Mouse (Mus musculus): Measurements from ENCODE around the gene Map7d1.
"Not testable (repeated sequence)": the region's sequence is repeated elsewhere in the genome, so short reads cannot be mapped to it uniquely, and the experiment has no call there.

The Map7d1 gene

DNA sequence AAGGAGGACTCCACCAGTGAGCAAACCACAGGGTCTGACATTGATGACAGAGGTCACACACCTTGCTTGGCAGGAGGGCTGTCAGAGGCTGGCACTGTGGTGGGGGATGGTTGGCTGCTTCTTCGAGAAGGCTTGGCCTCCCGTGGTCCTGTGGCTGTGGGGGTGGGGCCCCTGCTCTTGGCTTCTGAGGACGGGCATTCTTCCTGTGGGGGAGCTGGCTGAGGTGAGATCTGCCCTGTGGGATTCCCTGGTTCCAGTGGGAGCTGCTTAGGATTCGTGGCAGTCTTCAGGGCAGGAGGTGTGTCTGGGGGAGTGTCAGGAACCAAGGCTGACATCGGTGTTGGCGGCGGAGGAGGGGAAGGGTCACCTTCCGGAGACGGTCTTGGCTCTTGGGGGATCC lies 14.2 kb downstream of the Map7d1 start:
- DNase-seq (ENCODE audit: low spot score in 2 of 2) = no peak

DNA sequence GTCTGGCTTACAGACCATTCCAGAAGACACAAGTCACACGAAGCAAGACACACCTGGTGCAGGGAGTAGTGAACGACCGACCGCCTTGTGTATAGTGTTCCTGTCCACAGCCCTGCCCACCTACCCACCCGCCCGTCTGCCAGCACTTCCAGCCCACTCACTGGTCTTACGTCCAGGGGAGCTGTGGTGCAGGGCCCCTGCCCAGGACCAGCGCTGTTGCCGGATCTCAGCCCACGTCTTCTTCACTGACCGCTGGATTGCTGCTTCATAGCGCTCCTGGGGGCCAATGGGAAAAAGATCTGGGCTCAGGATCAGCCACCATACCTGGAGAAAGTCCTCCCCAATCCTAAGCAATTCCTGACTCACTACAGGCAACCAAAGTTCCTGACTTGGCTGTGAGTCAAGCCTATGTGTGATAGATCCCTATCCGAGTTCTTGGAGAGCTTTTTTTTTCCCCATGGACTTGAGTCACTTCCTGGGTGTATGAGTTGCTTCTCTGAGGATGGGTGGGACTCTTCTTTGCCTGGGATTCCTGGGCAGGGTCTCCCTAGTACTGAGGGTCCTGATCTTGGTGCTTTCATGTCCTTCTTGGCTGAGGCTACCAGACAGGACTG lies 16.2 kb downstream of the Map7d1 start:
- no peak for DNase-seq (ENCODE audit: low spot score in 2 of 2)

DNA sequence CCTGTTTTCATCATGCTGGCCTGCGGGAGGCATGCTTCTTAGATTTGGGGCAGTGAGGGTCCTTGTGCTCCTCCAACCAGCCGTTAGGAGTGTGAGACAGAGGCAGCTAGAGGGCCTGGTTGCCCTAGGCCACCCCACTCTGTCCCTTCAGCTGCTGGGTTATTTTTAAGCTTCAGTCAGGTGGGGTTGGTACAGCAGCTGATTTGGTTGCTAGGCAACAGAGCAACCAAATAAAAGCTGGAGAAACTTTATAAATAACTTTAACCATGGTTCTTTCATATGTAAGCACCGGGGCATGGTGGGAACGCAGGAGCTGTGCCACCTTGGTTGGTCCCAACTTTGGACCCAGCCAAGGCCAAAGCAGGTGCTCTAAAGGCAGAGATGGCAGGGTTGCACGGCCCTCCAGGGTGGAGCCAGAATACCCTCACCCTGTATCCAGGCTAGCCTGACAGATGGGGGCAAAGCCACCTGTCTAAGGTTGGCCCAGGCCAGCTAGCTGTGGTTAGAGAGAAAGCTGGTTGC lies 18.4 kb downstream of the Map7d1 start:
- no peak for DNase-seq (ENCODE audit: low spot score in 2 of 2)

DNA sequence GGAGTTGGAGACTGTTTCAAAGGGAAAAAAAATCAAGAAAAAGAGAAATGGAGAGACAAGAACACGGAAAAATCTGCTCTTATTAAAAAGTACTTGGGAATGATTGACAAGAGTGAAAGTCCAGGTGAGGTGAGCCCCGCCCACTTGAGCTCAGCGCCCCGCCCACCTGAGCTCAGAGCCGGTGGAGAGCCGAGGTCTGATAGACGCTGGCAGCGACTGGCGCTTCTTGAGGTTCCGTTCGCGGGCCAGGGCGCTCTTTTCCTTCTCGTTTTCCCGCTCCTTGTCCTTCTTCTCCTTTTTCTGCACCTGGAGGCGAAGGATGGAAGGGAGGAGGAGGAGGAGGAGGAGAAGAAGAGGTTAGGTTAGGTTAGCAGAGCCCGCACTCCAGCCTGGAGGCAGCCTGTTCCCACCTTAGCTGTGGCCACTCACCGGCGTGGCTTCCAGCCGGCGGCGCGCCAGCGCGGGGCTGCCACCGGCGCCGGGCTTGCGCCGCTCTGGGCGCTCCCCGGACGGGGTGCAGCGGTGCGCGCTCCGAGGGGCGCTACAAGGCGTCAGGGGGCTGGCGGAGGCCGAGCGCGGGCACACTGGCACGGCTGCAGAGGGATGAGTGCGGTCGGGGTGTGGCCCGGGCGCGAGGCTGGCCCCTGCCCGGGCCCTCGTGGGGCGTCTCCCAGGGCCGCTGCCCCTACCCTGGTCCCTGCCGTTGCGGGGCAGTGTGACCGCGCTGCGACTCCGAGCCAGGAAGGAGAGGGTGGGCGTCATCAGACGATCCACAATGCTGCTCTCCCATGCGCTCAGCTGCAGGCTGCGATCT lies 19.5 kb downstream of the Map7d1 start:
- DNase-seq (ENCODE audit: low spot score in 2 of 2) = no peak

DNA sequence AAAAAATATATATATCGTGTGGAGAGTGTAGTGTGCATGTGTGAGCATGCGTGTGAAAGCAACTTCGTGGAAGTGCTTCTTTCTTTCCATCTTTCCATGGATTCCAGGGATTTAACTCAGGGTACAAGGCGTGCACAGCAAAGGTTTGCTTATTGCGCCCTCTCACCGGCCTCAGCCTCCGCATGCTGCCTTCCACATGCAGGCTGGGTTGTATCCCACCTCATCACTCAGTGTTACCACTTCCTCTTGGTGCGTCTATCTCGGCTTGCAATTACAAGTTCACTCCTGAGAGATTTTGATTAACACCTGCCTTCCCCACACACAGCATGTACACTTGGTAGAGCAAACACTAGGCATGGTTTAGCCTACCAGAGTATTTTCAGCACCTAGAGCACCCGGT lies 21.0 kb downstream of the Map7d1 start:
- no peak for DNase-seq (ENCODE audit: low spot score in 2 of 2)

DNA sequence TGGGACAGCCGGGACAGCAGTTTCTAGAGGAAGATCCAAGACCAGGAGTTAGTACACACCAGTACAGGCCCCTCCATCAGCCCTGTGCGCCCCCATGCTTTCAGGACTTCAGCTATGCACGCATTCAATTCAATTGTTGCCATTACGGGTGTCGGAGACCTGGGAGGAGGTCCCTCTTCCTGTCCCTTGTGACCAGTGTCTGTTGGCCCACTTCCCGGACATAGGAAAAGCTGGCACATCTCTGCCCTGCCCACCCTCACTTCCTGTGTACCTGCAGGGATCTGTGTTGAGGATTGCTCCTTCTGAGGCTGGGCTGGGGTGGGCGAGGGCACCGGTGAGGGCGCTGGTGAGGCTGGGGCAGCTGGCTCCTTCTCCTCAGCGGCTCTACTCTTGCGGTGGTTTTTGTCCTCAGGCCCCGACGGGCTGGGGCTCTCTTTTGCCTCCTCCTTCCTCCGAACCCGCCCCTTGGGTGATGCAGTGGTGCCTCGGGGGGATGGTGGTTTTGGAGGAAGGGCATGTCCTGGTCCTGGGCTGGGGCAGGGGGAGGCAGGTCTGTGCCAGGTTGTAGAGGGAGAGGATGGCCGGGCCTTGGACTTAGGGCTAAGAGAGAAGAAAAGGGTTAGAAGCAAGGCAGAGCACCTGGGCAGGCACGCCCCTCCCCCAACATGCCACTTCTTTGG lies 21.5 kb downstream of the Map7d1 start:
- DNase-seq (ENCODE audit: low spot score in 2 of 2) = no peak

DNA sequence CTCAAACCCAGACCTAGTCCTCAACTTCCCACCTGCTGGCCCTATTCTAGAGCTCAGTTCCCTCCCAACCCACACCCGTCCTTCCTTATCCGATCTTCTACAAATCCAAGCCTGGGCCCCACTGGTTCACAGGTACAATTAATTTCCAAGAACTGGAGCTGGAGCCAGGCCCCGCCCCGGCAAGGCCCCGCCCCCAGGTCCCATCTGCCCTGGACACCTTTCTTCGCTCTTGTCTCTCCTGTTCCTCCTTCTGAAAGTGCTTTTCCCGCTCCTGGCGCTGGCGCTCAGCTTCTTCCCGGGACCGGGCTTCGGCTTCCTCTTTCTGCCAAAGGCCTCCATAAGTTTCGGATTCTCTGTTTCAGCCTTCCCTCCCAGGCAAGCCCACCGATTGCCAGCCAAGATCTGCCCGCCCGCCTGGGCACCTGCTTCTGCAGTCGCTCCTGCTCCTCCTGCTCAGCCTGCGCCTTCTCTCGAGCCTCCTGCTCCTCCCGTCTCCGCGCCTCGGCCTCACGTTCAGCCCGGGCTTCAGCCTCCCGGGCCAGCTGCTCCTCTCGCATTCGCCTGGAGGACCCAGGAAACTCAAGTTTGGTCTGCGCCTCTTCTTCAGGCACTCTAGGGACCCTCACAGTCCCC lies 22.4 kb downstream of the Map7d1 start:
- DNase-seq (ENCODE audit: low spot score in 2 of 2) = no peak

DNA sequence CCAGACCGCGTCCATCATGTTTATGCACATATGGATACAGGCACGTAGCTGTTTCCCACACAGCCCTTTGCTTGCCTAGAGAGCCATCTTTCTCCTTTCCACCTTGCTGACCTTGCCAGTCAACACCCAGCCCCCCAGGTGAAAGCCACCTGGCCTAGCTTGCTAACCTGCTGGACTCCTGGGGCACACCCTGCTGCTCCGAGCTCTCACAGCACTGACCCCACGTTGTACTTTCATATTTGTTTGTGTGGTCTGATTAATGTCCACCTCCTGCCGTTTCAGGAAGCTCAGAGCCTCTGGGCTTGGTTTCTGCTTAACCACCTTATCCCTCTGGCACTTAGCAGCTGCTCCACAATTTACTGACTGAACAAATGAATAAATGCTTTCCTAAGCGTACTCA lies 26.2 kb downstream of the Map7d1 start:
- DNase-seq (ENCODE audit: low spot score in 2 of 2) = no peak

DNA sequence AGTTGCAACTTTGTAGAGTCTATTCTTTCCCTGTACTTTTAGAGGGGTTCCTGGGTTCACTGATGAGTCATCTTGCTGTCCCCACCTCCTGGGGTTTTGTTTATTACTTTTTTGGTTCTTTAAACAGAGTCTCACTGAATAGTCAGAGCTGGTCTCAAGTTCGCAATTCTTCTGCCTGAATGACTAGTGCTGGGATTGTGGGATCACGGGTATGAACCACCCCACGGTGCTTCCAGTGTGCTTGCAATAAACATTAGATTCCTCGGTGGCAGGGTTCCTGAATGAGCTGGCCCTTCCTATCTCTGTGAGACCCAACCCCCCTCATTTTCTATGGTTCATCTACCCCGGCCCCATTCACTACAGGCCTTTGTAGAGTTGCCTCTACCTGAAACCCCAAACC lies 28.0 kb downstream of the Map7d1 start:
- DNase-seq (ENCODE audit: low spot score in 2 of 2) = no peak

DNA sequence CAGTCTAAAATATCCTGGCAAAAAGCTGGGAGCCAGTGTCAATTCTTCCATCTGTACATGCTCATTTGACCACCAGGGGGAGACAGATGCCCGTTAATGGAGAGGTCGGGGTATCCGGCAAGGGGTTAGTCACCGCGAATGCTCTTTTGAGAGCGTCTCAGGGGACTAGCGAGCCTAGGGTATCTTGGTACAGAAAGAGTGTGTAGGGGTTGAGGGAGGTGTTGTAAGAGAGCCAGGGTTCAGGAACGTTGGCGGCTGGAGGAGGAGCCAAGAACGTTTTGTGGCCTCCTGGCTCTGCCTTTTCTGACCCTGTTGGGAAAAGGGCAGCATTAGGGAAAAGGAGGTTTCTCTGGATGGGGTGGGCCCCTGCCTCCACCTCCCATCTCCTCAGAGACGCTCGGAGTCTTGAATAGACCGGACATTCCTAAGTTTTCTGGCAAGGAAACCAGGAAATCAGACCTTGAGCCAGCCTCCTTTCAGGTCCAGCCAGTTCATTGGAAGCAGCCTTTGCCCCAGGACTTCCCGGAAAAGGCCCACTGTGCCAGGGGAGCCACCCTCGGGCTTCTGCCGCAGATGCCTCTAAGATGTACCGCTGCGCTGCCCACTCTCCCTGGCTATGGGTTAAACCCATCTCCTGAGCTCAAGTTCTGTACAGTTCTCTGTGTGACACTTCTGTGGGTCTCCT lies 28.9 kb downstream of the Map7d1 start:
- DNase-seq (ENCODE audit: low spot score in 2 of 2) = peak; percentile 76 to 94

DNA sequence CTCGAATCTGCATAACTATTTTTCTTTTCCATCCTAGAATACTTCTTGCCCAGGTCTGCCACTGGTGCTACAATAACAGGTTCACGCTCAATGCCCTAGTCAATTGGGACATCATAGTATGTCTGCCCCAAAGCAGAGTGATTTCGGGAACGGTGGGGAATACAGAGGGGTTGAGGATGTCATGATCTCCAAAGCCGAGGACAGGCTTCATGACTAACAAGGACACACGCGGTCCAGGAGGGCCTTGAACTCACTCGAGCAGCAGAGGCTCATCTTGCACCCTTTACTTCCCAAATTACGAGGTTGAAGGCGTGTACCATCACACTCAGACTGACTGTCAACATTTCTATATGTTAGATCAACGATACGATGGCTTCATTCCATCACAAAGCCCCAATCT lies 29.5 kb downstream of the Map7d1 start:
- no peak for DNase-seq (ENCODE audit: low spot score in 2 of 2)

DNA sequence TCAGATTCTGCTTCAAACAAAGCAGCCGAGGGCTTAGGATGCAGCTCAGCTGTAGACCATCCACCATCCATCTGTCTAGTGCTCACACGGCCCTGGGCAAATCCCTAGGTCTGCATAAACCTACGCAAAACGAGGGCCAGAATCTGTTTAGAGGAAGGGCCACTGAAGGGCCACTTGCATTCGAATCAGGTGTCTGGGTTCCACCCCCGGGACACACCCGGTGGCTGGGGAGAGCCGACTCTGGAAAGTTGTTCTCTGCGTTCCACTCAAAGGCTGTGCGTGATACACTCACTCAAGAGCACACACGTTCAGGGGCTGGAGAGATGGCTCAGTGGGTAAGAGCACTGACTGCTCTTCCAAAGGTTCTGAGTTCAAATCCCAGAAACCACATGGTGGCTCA lies 33.5 kb downstream of the Map7d1 start:
- DNase-seq (ENCODE audit: low spot score in 2 of 2) = no peak

DNA sequence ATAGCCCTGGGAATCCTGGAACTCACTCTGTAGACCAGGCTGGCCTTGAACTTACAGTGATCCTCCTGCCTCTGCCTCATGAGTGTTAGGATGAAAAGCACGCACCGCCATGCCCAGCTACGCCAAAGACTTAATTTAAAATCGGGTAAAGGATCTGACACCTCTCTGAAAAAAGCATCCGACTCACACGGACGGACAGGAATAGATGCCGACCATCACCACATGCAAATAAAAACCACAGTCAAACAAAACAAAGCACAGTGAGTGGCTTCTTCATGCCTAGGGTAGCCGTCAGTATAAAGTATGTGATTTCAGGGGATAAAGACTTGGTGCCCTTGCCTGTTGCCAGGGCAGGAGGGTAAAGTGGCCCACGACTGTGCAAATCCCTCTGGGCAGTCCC lies 36.1 kb downstream of the Map7d1 start:
- no peak for DNase-seq (ENCODE audit: low spot score in 2 of 2)

DNA sequence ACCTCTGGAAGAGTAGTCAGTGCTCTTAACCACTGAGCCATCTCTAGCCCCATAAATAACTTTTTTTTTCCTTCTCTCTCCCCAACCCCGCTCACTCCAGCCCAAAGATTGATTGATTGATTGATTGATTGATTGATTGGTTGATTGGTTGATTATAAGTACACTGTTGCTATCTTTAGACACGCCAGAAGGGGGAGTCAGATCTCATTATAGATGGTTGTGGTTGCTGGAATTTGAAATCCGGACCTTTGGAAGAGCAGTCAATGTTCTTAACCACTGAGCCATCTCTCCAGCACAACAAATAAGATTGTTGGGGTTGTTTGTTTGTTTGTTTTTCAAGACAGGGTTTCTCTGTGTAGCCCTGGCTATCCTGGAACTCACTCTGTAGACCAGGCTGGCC lies 36.6 kb downstream of the Map7d1 start:
- not testable (repeated sequence) for DNase-seq (ENCODE audit: low spot score in 2 of 2)

DNA sequence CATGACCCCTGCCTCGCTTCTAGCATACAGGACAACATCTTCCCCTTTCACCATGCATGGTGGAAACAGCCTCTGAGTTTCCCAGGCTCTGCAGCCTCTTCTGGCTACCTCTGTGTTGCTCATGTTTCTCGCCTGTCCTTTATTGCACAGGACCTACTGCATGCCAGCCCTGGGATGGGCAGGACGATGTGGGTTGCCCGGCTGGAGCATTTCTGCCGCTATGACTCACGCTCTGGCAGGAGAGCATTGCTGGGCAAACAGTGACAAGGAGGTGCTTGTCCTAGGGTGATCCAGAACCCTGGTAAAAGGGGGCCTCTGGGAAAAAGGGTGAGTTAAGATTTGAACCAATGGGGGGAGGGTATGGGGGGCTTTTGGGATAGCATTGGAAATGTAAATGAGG lies 38.4 kb downstream of the Map7d1 start:
- no peak for DNase-seq (ENCODE audit: low spot score in 2 of 2)

DNA sequence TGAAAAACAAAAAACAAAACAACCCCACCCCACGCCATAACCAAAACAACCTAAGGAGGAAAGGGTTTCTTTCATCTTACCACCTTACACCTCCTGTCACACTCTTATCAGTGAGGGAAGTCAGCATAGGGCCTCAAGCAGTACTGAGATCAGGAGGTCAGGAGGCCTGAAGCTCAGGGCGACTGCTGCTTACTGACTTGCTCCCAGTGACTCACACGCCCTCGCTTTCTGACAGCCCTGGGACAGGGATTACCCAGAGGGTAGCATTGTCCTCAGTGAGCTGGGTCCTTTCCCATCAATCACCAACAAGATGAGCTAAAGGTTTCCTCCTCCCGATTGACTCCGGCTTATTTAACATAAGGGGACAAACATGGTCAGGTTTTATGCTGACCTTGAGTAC lies 49.1 kb downstream of the Map7d1 start:
- DNase-seq (ENCODE audit: low spot score in 2 of 2) = no peak

DNA sequence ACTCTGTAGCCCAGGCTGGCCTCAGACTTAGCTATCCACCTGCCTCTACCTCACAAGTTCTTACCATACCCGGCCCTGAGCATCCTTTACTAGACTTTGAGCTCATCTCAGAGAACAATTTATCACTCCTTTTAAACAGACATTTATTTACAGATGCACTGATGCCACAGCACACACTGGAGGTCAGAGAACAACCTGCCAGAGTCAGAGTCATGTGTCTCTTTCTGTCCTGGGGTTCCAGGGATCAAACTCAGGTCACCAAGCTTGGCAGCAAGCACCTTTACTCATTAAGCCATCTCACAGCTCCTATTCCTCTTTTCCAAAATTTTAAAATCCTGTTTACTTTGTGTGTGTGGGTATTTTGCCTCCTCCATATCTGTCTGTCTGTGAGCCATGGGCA lies 50.8 kb downstream of the Map7d1 start:
- no peak for DNase-seq (ENCODE audit: low spot score in 2 of 2)

DNA sequence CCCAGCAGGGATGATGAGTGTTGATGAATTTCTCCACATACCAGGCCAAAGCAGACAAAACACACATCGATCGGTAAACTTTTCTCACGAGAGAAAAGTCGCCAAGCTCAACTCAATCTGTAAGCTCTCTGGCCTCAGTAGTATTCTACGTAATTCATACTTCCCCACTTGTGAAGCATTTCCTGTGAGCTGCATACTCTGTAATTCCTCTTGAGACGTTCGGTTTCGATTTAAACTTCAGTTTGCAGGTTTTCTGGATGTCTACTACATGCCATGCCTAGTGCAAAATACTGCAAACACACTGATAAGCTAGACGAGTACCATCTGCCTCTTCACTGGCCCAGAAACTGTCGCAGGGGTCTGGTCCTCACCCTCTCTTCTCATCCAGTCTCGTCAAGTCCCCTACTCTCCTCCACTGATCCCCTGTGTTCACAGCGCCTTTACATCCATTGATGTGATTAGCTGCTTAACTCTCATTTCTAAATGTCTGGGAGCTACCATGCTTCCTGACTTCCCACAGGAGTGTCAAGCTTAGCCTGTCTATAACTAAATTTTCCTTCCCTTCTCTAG lies 51.4 kb downstream of the Map7d1 start:
- DNase-seq (ENCODE audit: low spot score in 2 of 2) = no peak

DNA sequence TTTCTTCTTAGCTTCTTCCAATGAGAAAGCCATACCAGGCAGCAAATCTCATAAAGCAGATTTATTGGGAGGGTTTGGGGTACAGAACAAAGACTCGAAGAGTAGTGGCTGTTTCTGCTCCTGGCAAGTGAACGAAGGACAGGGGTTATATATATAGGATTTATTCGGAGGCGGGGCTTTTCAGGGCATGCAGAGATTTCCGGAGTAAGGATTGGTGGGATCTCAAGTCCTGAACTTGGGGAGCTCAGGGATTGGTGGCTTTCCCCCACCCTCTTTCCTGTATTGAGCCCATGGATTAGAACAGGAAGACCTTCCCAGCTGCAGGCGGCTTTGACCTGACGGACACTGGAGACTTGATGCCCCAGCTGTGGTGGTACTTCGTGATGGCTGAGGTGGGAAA lies 52.1 kb downstream of the Map7d1 start:
- DNase-seq (ENCODE audit: low spot score in 2 of 2) = no peak

DNA sequence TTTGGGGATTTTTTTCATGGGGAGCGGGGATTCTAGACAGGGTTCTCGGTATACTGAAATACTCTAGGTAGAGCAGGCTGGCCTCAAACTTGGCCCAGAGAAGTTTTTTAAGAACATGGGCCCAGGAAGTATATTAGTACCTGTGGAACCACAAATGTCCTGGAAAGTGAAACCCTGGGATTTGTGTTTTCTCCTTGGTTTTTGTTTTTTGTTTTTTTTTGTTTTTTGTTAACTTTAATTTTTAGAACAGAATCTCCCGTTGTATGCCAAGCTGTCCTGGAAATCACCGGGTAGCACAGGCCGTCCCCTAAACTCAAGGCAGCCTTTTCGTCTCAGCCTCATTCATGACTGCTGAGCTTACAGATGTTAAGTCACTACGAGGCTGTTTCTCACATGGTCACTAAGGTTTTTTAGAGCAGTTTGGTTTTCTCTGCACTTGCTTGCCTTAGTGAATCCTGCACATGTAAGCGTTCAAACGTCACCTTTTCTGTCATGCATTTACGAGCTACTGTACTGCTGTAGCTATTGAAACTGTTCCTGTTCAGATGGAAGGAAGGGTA lies 52.7 kb downstream of the Map7d1 start:
- DNase-seq (ENCODE audit: low spot score in 2 of 2) = no peak
